Mouse (Mus musculus) MEL (cell line): ENCODE data around the gene Ly6g6d. TPM values are rescaled to one million over a fixed set of nuclear protein-coding genes. Genes with fewer than 3 reads are reported as not detected.

Experiments used
- DNase-seq: peaks from one replicate; pipeline ENCODE4 v3.0.0; 2011; ENCODE audit warnings: low read depth, low spot score
- H3K27ac ChIP-seq: 2 replicates; pipeline ENCODE4 v1.5.1; 2012; ENCODE audit warnings: low read depth, mild to moderate bottlenecking, control low read depth, low read length, moderate library complexity; ENCODE audit not compliant: control insufficient read depth
- H3K27me3 ChIP-seq, 2 experiments: fragments of 150-350 bp in 1 of 2; sonication (generic) in 1 of 2; 2 replicates each; pipeline ENCODE4 v1.6.1; 2012; ENCODE audit warnings: low read length in 2 of 2, mild to moderate bottlenecking in 2 of 2, improper control_type of control experiment in 1 of 2, moderate library complexity in 1 of 2; ENCODE audit not compliant: insufficient read depth in 2 of 2, control insufficient read depth in 1 of 2
- H3K36me3 ChIP-seq, 2 experiments: 2 replicates each; pipeline ENCODE4 v1.6.1; 2012 to 2014; ENCODE audit warnings: low read length in 2 of 2, improper control_type of control experiment in 1 of 2, inconsistent platforms in 1 of 2, mild to moderate bottlenecking in 1 of 2; ENCODE audit not compliant: insufficient read depth in 2 of 2, control insufficient read depth in 1 of 2
- H3K4me1 ChIP-seq, 2 experiments: fragments of 150-350 bp in 1 of 2; sonication (generic) in 1 of 2; 2 replicates each; pipeline ENCODE4 v1.6.1; 2012; ENCODE audit warnings: low read length in 2 of 2, improper control_type of control experiment in 1 of 2, mild to moderate bottlenecking in 1 of 2; ENCODE audit not compliant: insufficient read depth in 2 of 2, control insufficient read depth in 1 of 2
- H3K4me3 ChIP-seq, 2 experiments: fragments of 150-350 bp in 1 of 2; sonication (generic) in 1 of 2; 2 replicates each; pipeline ENCODE4 v1.5.1; 2012; ENCODE audit warnings: low read depth in 2 of 2, low read length in 2 of 2, mild to moderate bottlenecking in 2 of 2, moderate library complexity in 2 of 2, control low read depth in 1 of 2, improper control_type of control experiment in 1 of 2; ENCODE audit not compliant: control insufficient read depth in 1 of 2, insufficient read depth in 1 of 2
- H3K79me2 ChIP-seq: 2 replicates; pipeline ENCODE4 v1.6.1; 2012; ENCODE audit warnings: mild to moderate bottlenecking, low read length, moderate library complexity; ENCODE audit not compliant: control insufficient read depth, poor library complexity, insufficient read depth
- H3K9ac ChIP-seq: 2 replicates; pipeline ENCODE4 v1.6.1; 2012; ENCODE audit warnings: low read depth, mild to moderate bottlenecking, control low read depth, low read length, moderate library complexity; ENCODE audit not compliant: control insufficient read depth, poor library complexity, severe bottlenecking
- H3K9me3 ChIP-seq: fragments of 150-350 bp; sonication (generic); replicated peaks from 2 replicates; pipeline ENCODE4 v1.6.1; 2012; ENCODE audit warnings: mild to moderate bottlenecking, low read length, improper control_type of control experiment, moderate library complexity; ENCODE audit not compliant: insufficient read depth
- BHLHE40 ChIP-seq: IDR thresholded peaks from 2 replicates; pipeline ENCODE4 v1.6.1; 2012; ENCODE audit warnings: low read depth, mild to moderate bottlenecking, inconsistent platforms, low read length, improper control_type of control experiment, borderline replicate concordance
- CHD1 ChIP-seq: IDR thresholded peaks from 2 replicates; pipeline ENCODE4 v1.6.1; 2012; ENCODE audit warnings: low read depth, mild to moderate bottlenecking, inconsistent platforms, low read length, improper control_type of control experiment
- CHD2 ChIP-seq: IDR thresholded peaks from 2 replicates; pipeline ENCODE4 v1.6.1; 2011; ENCODE audit warnings: low read length, improper control_type of control experiment
- CTCF ChIP-seq, 3 experiments: IDR thresholded peaks in 2 of 3; conservative IDR thresholded peaks in 1 of 3; 2 replicates each; pipeline ENCODE4 v1.5.1; 2011 to 2012; ENCODE audit warnings: low read length in 3 of 3, low read depth in 2 of 3, mild to moderate bottlenecking in 2 of 3, improper control_type of control experiment in 1 of 3, inconsistent platforms in 1 of 3, mixed read lengths in 1 of 3, moderate library complexity in 1 of 3; ENCODE audit not compliant: control insufficient read depth in 1 of 3, insufficient read depth in 1 of 3, poor library complexity in 1 of 3, severe bottlenecking in 1 of 3
- E2F4 ChIP-seq: IDR thresholded peaks from 2 replicates; pipeline ENCODE4 v1.6.1; 2011; ENCODE audit warnings: low read depth, low read length, improper control_type of control experiment, borderline replicate concordance
- ETS1 ChIP-seq: IDR thresholded peaks from 2 replicates; pipeline ENCODE4 v1.6.1; 2012; ENCODE audit warnings: low read depth, mild to moderate bottlenecking, inconsistent platforms, low read length, improper control_type of control experiment, moderate library complexity
- GABPA ChIP-seq: IDR thresholded peaks from 2 replicates; pipeline ENCODE4 v1.6.1; 2012; ENCODE audit warnings: low read depth, mild to moderate bottlenecking, inconsistent platforms, low read length, improper control_type of control experiment, moderate library complexity
- HCFC1 ChIP-seq: IDR thresholded peaks from 2 replicates; pipeline ENCODE4 v1.6.1; 2012; ENCODE audit warnings: low read depth, mild to moderate bottlenecking, inconsistent platforms, low read length, improper control_type of control experiment, moderate library complexity
- JUND ChIP-seq: IDR thresholded peaks from 2 replicates; pipeline ENCODE4 v1.6.1; 2011; ENCODE audit warnings: low read depth, mild to moderate bottlenecking, improper control_type of control experiment, low read length
- KAT2A ChIP-seq: conservative IDR thresholded peaks from 2 replicates; pipeline ENCODE4 v1.6.1; 2012; ENCODE audit warnings: low read depth, low read length, improper control_type of control experiment, inconsistent platforms
- MAFK ChIP-seq: IDR thresholded peaks from 2 replicates; pipeline ENCODE4 v1.6.1; 2011; ENCODE audit warnings: low read depth, mild to moderate bottlenecking, low read length, improper control_type of control experiment, borderline replicate concordance
- MAZ ChIP-seq: IDR thresholded peaks from 2 replicates; pipeline ENCODE4 v1.6.1; 2012; ENCODE audit warnings: low read depth, mild to moderate bottlenecking, inconsistent platforms, low read length, improper control_type of control experiment
- MEF2A ChIP-seq: IDR thresholded peaks from 2 replicates; pipeline ENCODE4 v1.6.1; 2014; ENCODE audit warnings: low read depth, mild to moderate bottlenecking, inconsistent platforms, low read length, improper control_type of control experiment; ENCODE audit not compliant: poor library complexity, insufficient replicate concordance, severe bottlenecking; ENCODE audit errors: extremely low read depth
- MXI1 ChIP-seq: IDR thresholded peaks from 2 replicates; pipeline ENCODE4 v1.6.1; 2011; ENCODE audit warnings: mild to moderate bottlenecking, low read depth, low read length, improper control_type of control experiment
- MYB ChIP-seq: IDR thresholded peaks from 2 replicates; pipeline ENCODE4 v1.6.1; 2011; ENCODE audit warnings: mild to moderate bottlenecking, low read depth, low read length, improper control_type of control experiment
- NELFE ChIP-seq: IDR thresholded peaks from 2 replicates; pipeline ENCODE4 v1.6.1; 2011; ENCODE audit warnings: low read depth, low read length, improper control_type of control experiment
- NRF1 ChIP-seq: IDR thresholded peaks from 2 replicates; pipeline ENCODE4 v1.6.1; 2014; ENCODE audit warnings: low read depth, mild to moderate bottlenecking, inconsistent platforms, low read length, improper control_type of control experiment, moderate library complexity; ENCODE audit not compliant: poor library complexity, insufficient read depth, severe bottlenecking
- POLR2A ChIP-seq, 2 experiments: IDR thresholded peaks; 2 replicates each; pipeline ENCODE4 v1.6.1; 2011 to 2012; ENCODE audit warnings: low read length in 2 of 2, mild to moderate bottlenecking in 2 of 2, control low read depth in 1 of 2, improper control_type of control experiment in 1 of 2, low read depth in 1 of 2, moderate library complexity in 1 of 2; ENCODE audit not compliant: control insufficient read depth in 1 of 2, insufficient read depth in 1 of 2, poor library complexity in 1 of 2
- POLR2AphosphoS2 ChIP-seq: IDR thresholded peaks from 2 replicates; pipeline ENCODE4 v1.6.1; 2011; ENCODE audit warnings: low read length, improper control_type of control experiment
- SIN3A ChIP-seq: IDR thresholded peaks from 2 replicates; pipeline ENCODE4 v1.6.1; 2012; ENCODE audit warnings: low read length, improper control_type of control experiment, inconsistent platforms
- TAL1 ChIP-seq: IDR thresholded peaks from 2 replicates; pipeline ENCODE4 v1.6.1; 2012; ENCODE audit warnings: mild to moderate bottlenecking, inconsistent platforms, low read length, moderate library complexity, mixed read lengths
- TBP ChIP-seq: IDR thresholded peaks from 2 replicates; pipeline ENCODE4 v1.8.0; 2011; ENCODE audit warnings: low read depth, low read length, improper control_type of control experiment
- TCF12 ChIP-seq: IDR thresholded peaks from 2 replicates; pipeline ENCODE4 v1.6.1; 2014; ENCODE audit warnings: low read depth, mild to moderate bottlenecking, inconsistent platforms, low read length, improper control_type of control experiment, moderate library complexity
- USF1 ChIP-seq: IDR thresholded peaks from 2 replicates; pipeline ENCODE4 v1.6.1; 2014; ENCODE audit warnings: low read depth, mild to moderate bottlenecking, inconsistent platforms, low read length, improper control_type of control experiment, moderate library complexity
- USF2 ChIP-seq, 2 experiments: IDR thresholded peaks; 2 replicates each; pipeline ENCODE4 v1.6.1; 2011 to 2012; ENCODE audit warnings: improper control_type of control experiment in 2 of 2, low read length in 2 of 2, borderline replicate concordance in 1 of 2, inconsistent platforms in 1 of 2, low read depth in 1 of 2, mild to moderate bottlenecking in 1 of 2; ENCODE audit not compliant: insufficient read depth in 1 of 2
- ZC3H11A ChIP-seq: IDR thresholded peaks from 2 replicates; pipeline ENCODE4 v1.6.1; 2012; ENCODE audit warnings: low read depth, mild to moderate bottlenecking, inconsistent platforms, low read length, improper control_type of control experiment
- polyA plus RNA-seq, 2 experiments: library from polyadenylated mRNA; stranded (reverse) in 1 of 2; unstranded in 1 of 2; fragments of >175 nt in 1 of 2; fragments of >200 nt in 1 of 2; gene quantifications; 2 replicates each; pipeline versions ENCODE4 v1.2.1 to v1.2.4; 2012; ENCODE audit warnings: low replicate concordance in 2 of 2, low read depth in 1 of 2; ENCODE audit not compliant: insufficient read length in 2 of 2, insufficient read depth in 1 of 2, missing spikeins in 1 of 2
- total RNA-seq: library from RNA; depleted of rRNA; stranded (reverse); fragments of 300-350 nt; gene quantifications from 2 replicates; pipeline ENCODE4 v1.2.3, GENCODE M21; 2012

Ly6g6d gene
- total and polyA plus RNA-seq, 3 experiments: 4.4 to 5.5 TPM; not detected in 1

GRCm38 (mm10) chr17:35044904-35045806 lies 32.7 kb downstream of the Ly6g6d start (continued):
- TF ChIP-seq MXI1 (peak; percentile 43; the same call in 1 of the 2 replicates), CHD1 (0 out of 2 replicates have a peak, but pooled peaks have one; percentile 56), JUND (0 out of 2 replicates have a peak, but pooled peaks have one; percentile 6), TCF12 (peak; percentile 75)

DNA sequence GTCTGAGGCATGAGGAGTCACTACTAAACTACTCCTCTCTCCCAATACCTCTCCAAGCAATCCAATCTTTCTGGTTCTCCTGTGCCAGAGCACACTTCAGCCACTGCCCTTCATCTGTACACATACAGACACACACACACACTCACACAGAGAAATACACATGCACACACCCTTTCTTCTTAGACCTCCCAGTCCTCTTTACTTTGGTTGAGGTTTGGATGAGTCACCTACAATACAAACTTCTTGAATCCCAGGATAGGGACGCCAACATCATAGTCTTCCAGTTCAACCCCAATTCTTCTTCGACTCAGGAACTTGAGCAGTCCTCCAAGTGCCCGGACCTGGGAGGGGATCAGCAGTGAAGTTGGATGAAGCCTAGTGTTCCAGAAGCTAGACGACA lies 34.1 kb downstream of the Ly6g6d start:
- peaks cover 7 to 49% of the 10 kb centered on the region in 2 experiments for H3K4me1 ChIP-seq

GRCm38 (mm10) chr17:35039121-35039873 lies 38.6 kb downstream of the Ly6g6d start:
- DNase-seq: peak; percentile 81
- Histone ChIP-seq H3K9me3 (no peaks in the 10 kb centered on the region), H3K27me3 (no peaks in the 10 kb centered on the region), H3K4me3 (no peak overlapping the region), H3K9ac (no peak overlapping the region), H3K27ac (peak overlapping the region; percentile 6; the same call in 1 of the 2 replicates), H3K4me1 (peaks cover under 1 to 22% of the 10 kb centered on the region in 2 experiments; a peak in 3 of 4 replicates), H3K79me2 (no peaks in the 10 kb centered on the region), H3K36me3 (peaks cover 0 to 11% of the 10 kb centered on the region in 2 experiments; a peak in 2 of 4 replicates)
- TF ChIP-seq NRF1 (no peak), MEF2A (no peak), POLR2AphosphoS2 (no peak), E2F4 (no peak), ZC3H11A (no peak), CHD1 (no peak), TAL1 (peak; percentile 77), KAT2A (no peak), CTCF (IDR thresholded peaks at IDR 0.05 in 2 of 3, conservative IDR thresholded peaks at IDR 0.05 in 1 of 3; ENCODE audit: control insufficient read depth in 1 of 3, insufficient read depth in 1 of 3, low read depth in 2 of 3, low read length in 3 of 3, poor library complexity in 1 of 3, severe bottlenecking in 1 of 3) (no peak), TBP (0 out of 2 replicates have a peak, but pooled peaks have one; percentile 25), NELFE (no peak), POLR2A (IDR thresholded peaks at IDR 0.05; ENCODE audit: control insufficient read depth in 1 of 2, insufficient read depth in 1 of 2, low read depth in 1 of 2, low read length in 2 of 2, poor library complexity in 1 of 2) (no peak), USF1 (no peak), MYB (no peak), MAZ (no peak), ETS1 (peak; percentile 62; the same call in 1 of the 2 replicates), SIN3A (no peak), TCF12 (0 out of 2 replicates have a peak, but pooled peaks have one; percentile 24)

More for the DNA sequence above, 34.1 kb downstream of the Ly6g6d start:
- Histone ChIP-seq H3K36me3 (peaks cover 0 to 34% of the 10 kb centered on the region in 2 experiments; a peak in 2 of 4 replicates), H3K27ac (peak overlapping the region; percentile 15; the same call in 1 of the 2 replicates), H3K9me3 (no peaks in the 10 kb centered on the region), H3K4me3 (no peak overlapping the region), H3K27me3 (no peaks in the 10 kb centered on the region), H3K9ac (no peak overlapping the region), H3K79me2 (peaks cover 2% of the 10 kb centered on the region; the same call in 1 of the 2 replicates)
- DNase-seq: no peak
- TF ChIP-seq MAZ: no peak
- no peak for TF ChIP-seq BHLHE40
- TF ChIP-seq CHD2: no peak
- no peak for TF ChIP-seq MEF2A
- no peak for TF ChIP-seq MAFK
- TF ChIP-seq POLR2AphosphoS2: no peak
- TF ChIP-seq GABPA: no peak
- TF ChIP-seq HCFC1: no peak
- TF ChIP-seq NELFE: no peak
- TF ChIP-seq USF2 (IDR thresholded peaks at IDR 0.05; ENCODE audit: borderline replicate concordance in 1 of 2, insufficient read depth in 1 of 2, low read depth in 1 of 2, low read length in 2 of 2): no peak
- TF ChIP-seq ETS1: no peak
- TF ChIP-seq NRF1: no peak
